Mouse (Mus musculus) inflammation-experienced regulatory T-cells, adult 6 months (primary cell): ENCODE measurements around the gene Nup210l. TPM values are rescaled to one million over a fixed set of nuclear protein-coding genes. Genes with fewer than 3 reads are reported as not detected.

Experiments
- ATAC-seq: one replicate; pipeline ENCODE4 v1.8.0; 2017
- polyA plus RNA-seq, 3 experiments: library from polyadenylated mRNA; unstranded; fragments of 100-300 nt; shearing (Covaris generic); gene quantifications; one replicate each; pipeline ENCODE4 v1.2.1; 2017

Gene Nup210l
- polyA plus RNA-seq, 3 experiments from 2014 or later: 0.18 to 0.51 (median 0.49) TPM

- ATAC-seq: no peak
These were observed 75.6 kb downstream of the Nup210l start for GRCm38 (mm10) chr3:90179566-90179965.

- ATAC-seq: no peak
These were observed 79.6 kb downstream of the Nup210l start for GRCm38 (mm10) chr3:90183581-90183980.

- no peak for ATAC-seq
These were observed 87.1 kb downstream of the Nup210l start for GRCm38 (mm10) chr3:90190859-90191510.

GRCm38 (mm10) chr3:90194759-90195158 is 90.8 kb downstream of the Nup210l start:
- no peak for ATAC-seq

DNA sequence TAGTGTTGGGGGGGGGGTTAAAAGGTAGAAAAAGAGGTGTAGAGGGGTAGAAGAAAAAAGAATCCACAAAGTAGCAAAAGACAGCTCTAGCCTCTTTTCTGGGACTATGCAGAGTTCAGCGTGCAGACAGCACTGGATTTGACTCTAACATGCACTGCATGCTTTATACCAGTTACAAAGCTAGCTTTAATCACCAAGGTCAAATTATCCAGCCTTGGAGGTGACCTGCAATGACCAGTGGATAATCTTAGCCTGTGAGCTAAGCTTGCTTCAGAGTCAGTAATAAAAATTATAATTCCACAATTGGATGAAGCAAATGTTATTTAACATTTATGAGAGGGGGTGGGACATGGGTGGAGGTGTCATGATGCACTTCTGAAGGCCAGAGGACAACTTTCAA is 91.7 kb downstream of the Nup210l start:
- no peak for ATAC-seq

DNA sequence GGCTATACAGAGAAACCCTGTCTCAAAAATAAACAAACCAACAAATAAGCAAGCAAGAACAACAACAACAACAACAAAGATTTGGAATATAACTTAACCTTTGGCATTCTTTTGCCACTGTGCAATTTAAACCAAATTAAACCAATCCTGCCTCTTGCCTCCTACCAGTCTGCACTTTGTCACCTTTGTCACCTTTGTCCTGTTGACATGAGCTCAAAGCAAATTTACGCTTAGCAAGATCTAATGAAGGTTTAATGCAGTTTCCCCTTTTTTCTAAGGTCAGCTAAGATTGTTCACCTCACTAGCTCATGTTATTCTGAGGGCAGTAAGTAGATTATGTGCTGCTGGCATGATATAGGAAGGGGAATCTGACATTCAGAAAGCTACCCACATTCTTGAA is 93.6 kb downstream of the Nup210l start:
- ATAC-seq: no peak

DNA sequence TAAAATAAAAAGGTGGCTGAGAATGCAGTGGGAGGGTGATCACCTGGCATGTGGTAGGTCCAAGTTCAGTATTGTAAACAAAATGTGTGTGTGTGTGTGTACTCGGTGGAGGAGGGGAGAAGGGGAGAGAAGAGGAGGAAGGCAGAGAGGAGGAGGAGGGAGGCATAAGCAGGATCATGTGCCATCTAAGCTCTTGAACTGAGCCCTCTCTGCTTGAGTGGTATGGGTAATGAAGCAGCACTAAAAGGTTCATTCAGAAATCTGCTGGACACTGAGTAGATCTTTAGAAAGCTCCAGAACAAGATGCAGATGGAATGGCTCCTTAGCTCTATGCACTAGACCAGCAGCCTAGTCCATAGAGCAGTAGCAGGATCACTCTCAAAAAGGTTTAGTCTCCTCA is 99.0 kb downstream of the Nup210l start:
- no peak for ATAC-seq

GRCm38 (mm10) chr3:90203619-90204018 is 99.7 kb downstream of the Nup210l start:
- no peak for ATAC-seq

DNA sequence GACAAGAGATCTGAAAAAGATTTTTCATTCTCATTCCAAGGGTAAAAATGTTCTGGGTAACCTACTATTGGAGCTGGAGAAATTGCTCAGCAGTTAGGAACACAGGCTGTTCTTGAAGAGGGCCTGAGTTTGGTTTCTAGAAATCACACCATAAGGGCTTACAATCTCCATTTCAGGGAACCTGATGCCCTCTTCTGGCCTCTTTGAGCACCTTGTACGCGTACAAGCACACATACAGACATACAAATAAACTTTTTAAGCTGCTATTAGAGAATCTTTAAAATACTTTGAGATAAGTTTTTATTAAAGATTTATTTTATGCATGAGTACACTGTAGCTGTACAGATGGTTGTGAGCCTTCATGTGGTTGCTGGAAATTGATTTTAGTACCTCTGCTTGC is 100.7 kb downstream of the Nup210l start:
- ATAC-seq: no peak

DNA sequence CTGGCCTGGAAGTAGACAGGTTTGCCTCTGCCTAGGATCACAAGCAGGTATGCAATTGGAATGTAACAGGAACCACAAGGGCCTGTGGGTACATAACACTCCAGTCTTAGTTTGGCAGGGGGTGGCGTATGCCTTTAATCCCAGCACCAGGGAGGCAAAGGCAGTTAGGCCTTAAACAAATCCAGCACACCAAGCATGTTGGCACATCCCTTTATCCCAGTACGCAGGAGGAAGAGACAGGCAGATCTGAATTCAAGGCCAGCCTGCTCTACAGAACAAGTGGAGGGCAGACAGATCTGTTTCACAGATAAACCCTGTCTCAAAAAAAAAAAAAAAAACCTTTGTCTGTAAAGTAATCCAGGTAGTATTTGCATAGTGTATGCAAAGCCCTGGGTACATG is 104.7 kb downstream of the Nup210l start:
- no peak for ATAC-seq

- ATAC-seq: no peak
These were observed 106.1 kb downstream of the Nup210l start for GRCm38 (mm10) chr3:90209908-90210566.

DNA sequence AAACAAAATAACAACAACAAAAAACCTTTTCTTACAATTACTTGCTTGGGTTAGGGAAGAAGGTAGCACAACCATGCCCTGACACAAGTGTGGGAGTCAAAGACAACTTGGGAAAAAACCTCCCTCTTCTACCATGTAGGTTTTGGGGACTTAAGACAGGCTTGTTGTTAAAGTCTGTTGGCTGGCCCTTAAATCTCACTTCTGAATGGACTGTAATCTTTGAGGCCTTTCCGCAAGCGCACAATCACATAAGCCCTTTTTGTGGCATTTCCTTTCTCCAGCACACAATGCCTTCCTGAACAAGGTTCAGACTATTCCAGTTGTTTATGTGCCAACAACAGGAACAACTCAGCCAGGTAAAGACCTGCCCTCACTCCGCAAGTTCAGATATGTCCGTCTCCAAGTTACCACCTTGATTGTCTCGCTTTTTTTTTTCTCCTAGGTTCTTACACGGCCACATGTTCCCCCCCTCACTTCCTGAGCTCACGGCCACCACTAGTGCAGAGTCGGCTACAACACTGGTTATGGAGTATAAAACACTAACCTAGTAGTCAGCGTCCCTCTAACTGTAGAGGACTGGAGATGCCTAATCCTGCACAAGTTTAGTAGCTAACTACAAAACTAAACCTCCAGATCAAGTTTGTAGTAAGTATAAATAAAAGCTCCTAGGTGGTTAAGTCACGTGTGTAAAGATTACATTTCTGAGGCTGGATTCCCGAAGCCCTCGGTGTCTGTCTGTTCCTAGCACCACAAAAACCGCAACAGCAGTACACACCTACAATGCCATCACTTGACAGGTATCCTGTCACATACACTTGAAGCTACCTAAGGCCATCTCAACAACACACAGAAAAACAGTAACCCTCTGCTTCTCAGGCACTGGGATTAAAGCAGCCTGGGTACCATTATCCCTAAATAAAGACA is 107.8 kb downstream of the Nup210l start:
- ATAC-seq: no peak

GRCm38 (mm10) chr3:90212723-90213122 is 108.8 kb downstream of the Nup210l start:
- ATAC-seq: no peak

DNA sequence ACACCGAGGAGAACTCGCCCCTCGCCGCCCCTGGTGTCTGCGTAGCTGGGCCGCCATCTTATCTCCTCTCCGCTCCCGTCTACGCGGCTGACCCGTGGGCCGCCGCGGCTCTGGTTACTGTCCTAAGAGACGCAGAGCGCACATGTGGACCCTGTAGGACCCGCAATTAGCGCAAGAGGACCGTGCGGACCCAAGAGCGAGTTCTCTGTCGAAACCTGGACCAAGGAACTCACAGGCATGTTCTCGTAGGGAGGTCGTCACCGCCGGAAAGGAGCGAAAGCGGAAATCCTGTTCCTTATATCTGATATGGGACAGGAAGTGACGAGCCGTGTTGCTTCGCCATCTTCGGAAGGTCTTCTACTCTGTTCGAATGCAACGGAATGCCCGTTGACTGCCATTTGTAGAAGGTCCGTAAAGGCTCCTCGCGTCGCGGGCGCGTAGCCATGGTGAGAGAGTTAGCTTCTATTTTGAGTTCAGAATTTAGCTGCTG is 109.5 kb downstream of the Nup210l start, which contains the start of the genes Rps27 and Rab13:
Gene Rps27 (minus strand): TSS at position 275 of the 490 bp plus-strand sequence.
Gene Rab13 (plus strand): TSS at position 319 of the 490 bp plus-strand sequence.
- ATAC-seq: peak; percentile 96

GRCm38 (mm10) chr3:90213956-90214684 is 110.2 kb downstream of the Nup210l start:
- no peak for ATAC-seq

- ATAC-seq: no peak
These were observed 112.0 kb downstream of the Nup210l start for GRCm38 (mm10) chr3:90215825-90216380.

- peak; percentile 77 for ATAC-seq
These were observed 116.2 kb downstream of the Nup210l start for GRCm38 (mm10) chr3:90220088-90220487.

GRCm38 (mm10) chr3:90220531-90220951 is 116.6 kb downstream of the Nup210l start:
- no peak for ATAC-seq

- no peak for ATAC-seq
These were observed 117.2 kb downstream of the Nup210l start for GRCm38 (mm10) chr3:90221123-90221522.

DNA sequence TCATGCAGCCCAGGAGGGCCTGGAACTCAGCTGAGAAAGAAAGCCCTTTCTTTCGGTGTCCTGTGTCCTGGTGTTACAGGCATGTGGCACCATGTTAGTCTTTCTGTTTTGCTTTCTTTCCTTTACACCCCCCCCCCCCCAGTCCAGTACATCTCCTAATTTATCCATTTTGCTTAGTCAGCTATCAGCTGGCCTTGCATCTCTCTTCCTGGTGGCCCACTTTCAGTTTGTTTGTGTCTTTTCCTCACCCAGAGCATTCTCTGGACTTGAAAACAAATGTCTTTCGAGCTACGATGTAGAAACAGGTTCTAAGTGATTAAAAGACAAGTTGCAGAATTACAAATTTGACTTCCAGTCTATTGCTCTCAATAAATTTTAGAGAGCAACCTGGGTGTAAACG is 118.5 kb downstream of the Nup210l start:
- ATAC-seq: no peak

DNA sequence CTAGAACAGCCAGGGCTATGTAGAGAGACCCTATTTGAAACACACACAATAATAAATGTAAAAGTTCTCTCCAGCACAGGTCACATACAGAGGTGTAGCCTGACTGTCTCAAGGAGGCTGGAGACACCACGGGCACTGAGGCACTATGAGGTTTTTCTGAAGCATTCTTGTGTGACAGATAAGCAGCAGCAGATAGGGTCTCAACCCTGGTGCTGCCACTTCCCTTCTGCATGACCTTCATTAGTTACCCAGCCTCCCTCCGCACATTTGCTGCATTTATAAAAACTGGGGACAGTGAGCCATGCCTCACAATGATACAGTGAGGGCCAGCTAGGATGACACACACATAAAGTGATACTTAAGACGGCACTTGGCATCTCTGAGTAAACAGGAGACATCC is 119.0 kb downstream of the Nup210l start:
- no peak for ATAC-seq

GRCm38 (mm10) chr3:90224331-90224730 is 120.4 kb downstream of the Nup210l start:
- ATAC-seq: no peak
